Comparison of ENCODE assay signal across 14 mouse cellular contexts in genomic region chr10:62984495-62984894, GRCm38 (mm10). TPM values are rescaled to one million over a fixed set of nuclear protein-coding genes. Genes with fewer than 3 reads are reported as not detected.
DNase-seq lines count a peak whose midpoint lies in the region; ATAC-seq lines count a peak whose summit lies in the region.
"Had no signal": no experiment of that assay in that cellular context is flagged by ENCODE, and none has a peak within 500 bp of the region (broad histone marks: within the 10 kb centered on the region; RNA-seq: fewer than 3 reads in every experiment).

No protein-coding gene starts in this region.

- no peaks in the 10 kb centered on the region for H3K9me3 ChIP-seq in kidney, embryonic 16.5 days (ENCODE audit: low read length)
- no peaks in the 10 kb centered on the region for H3K9me3 ChIP-seq in hindbrain, embryonic 14.5 days (ENCODE audit: control insufficient read depth, low read length)
- H3K9me3 ChIP-seq: hindbrain, embryonic 15.5 days; limb, embryonic 13.5 days had no signal

- no peak for ATAC-seq in kidney, embryonic 16.5 days (ENCODE audit: low FRiP score, low TSS enrichment)
- peak; percentile 13 for ATAC-seq in activated CD4-positive, CD25-positive, alpha-beta regulatory T cell, adult 4 months
- ATAC-seq in hindbrain, embryonic 14.5 days (ENCODE audit: low FRiP score), result no peak

- no peak overlapping the region for H3K27ac ChIP-seq in kidney, embryonic 16.5 days (ENCODE audit: low read length)
- H3K27ac ChIP-seq in hindbrain, embryonic 14.5 days, result no peak overlapping the region
- H3K27ac ChIP-seq: hindbrain, embryonic 15.5 days; layer of hippocampus, adult 2 months; limb, embryonic 13.5 days had no signal

- H3K4me3 ChIP-seq in kidney, embryonic 16.5 days (ENCODE audit: low read length), result no peak overlapping the region
- no peak overlapping the region for H3K4me3 ChIP-seq in hindbrain, embryonic 14.5 days (replicated peaks; ENCODE audit: low read length)
- H3K4me3 ChIP-seq: hindbrain, embryonic 15.5 days; layer of hippocampus, adult 2 months; limb, embryonic 13.5 days had no signal

- H3K4me2 ChIP-seq in kidney, embryonic 16.5 days (replicated peaks; ENCODE audit: low read depth, low read length), result no peak overlapping the region
- no peak overlapping the region for H3K4me2 ChIP-seq in hindbrain, embryonic 14.5 days (replicated peaks)
- H3K4me2 ChIP-seq: hindbrain, embryonic 15.5 days; limb, embryonic 13.5 days had no signal

- DNase-seq in cerebellum, adult 11-12 months, result peak; percentile 40
- no peak for DNase-seq in cerebellum, adult 9-10 months
- peak; percentile 11 for DNase-seq in kidney, adult 18-20 months
- peak; percentile 26 for DNase-seq in kidney, postnatal 10 days
- no peak for DNase-seq in hindbrain, embryonic 14.5 days (ENCODE audit: low spot score)
- no peak for DNase-seq in adrenal gland, postnatal 25 days
- DNase-seq: adrenal gland, adult 2 months; lung, adult 18-20 months had no signal

- peaks cover 29% of the 10 kb centered on the region for H3K36me3 ChIP-seq in kidney, embryonic 16.5 days (ENCODE audit: insufficient read depth, low read length)
- peaks cover 58% of the 10 kb centered on the region for H3K36me3 ChIP-seq in hindbrain, embryonic 14.5 days (replicated peaks; ENCODE audit: control insufficient read depth, insufficient read depth)

- peaks cover 8% of the 10 kb centered on the region; the same call in 1 of the 2 replicates for H3K4me1 ChIP-seq in kidney, embryonic 16.5 days (ENCODE audit: insufficient read depth, low read length)
- peaks cover 11% of the 10 kb centered on the region; the same call in 1 of the 2 replicates for H3K4me1 ChIP-seq in hindbrain, embryonic 14.5 days (replicated peaks; ENCODE audit: control insufficient read depth, insufficient read depth, low read length)

- no peak overlapping the region for H3K9ac ChIP-seq in kidney, embryonic 16.5 days (replicated peaks; ENCODE audit: low read length)
- no peak overlapping the region for H3K9ac ChIP-seq in hindbrain, embryonic 14.5 days
- H3K9ac ChIP-seq: hindbrain, embryonic 15.5 days; limb, embryonic 13.5 days had no signal

- H3K27me3 ChIP-seq in kidney, embryonic 16.5 days (ENCODE audit: insufficient read depth, low read length), result no peaks in the 10 kb centered on the region
- no peaks in the 10 kb centered on the region for H3K27me3 ChIP-seq in hindbrain, embryonic 14.5 days (ENCODE audit: control insufficient read depth, insufficient read depth, low read length)
- H3K27me3 ChIP-seq: hindbrain, embryonic 15.5 days; limb, embryonic 13.5 days had no signal

- 95% methylated on average over 6 of the region's 6 CpGs for whole genome bisulfite sequencing in kidney, embryonic 16.5 days
- 94% methylated on average over 6 of the region's 6 CpGs for WGBS in hindbrain, embryonic 14.5 days

RNA-seq across cellular contexts. Expression of gene Rufy2, which starts 4.5 kb away (rescaled TPM):
- 22.7 and 23.0 TPM in 2 replicates for polyA plus RNA-seq in kidney, embryonic 16.5 days (2015; fragmentation: Nextera tagmentation; extraction: Ambion mirVana)
- 10 to 100 TPM; 35.9 to 36.7 TPM for polyA plus RNA-seq in activated CD4-positive, CD25-positive, alpha-beta regulatory T cell, adult 4 months (2017; shearing (Covaris generic))
- 58.5 and 59.6 TPM in 2 replicates for polyA plus RNA-seq in hindbrain, embryonic 14.5 days (2014; fragmentation: Nextera tagmentation; extraction: Ambion mirVana)
- total RNA-seq in adrenal gland, postnatal 25 days (2021), result 12.1 and 17.4 TPM in 2 replicates

RNA-seq across cellular contexts. Expression of gene Dna2, which starts 37.7 kb away (rescaled TPM):
- 16.6 and 19.7 TPM in 2 replicates for polyA plus RNA-seq in kidney, embryonic 16.5 days (2015; fragmentation: Nextera tagmentation; extraction: Ambion mirVana)
- polyA plus RNA-seq in activated CD4-positive, CD25-positive, alpha-beta regulatory T cell, adult 4 months (2017; shearing (Covaris generic)), result 1 to 10 TPM; 4.6 to 5.2 TPM
- 3.1 and 4.6 TPM in 2 replicates for polyA plus RNA-seq in hindbrain, embryonic 14.5 days (2014; fragmentation: Nextera tagmentation; extraction: Ambion mirVana)
- 2.1 and 2.2 TPM in 2 replicates for total RNA-seq in adrenal gland, postnatal 25 days (2021)

RNA-seq across cellular contexts. Expression of gene Hnrnph3, which starts 39.5 kb away (rescaled TPM):
- polyA plus RNA-seq in kidney, embryonic 16.5 days (2015; fragmentation: Nextera tagmentation; extraction: Ambion mirVana), result 116 and 138 TPM in 2 replicates
- polyA plus RNA-seq in activated CD4-positive, CD25-positive, alpha-beta regulatory T cell, adult 4 months (2017; shearing (Covaris generic)), result 10 to 100 TPM; 66.3 to 75.6 TPM
- polyA plus RNA-seq in hindbrain, embryonic 14.5 days (2014; fragmentation: Nextera tagmentation; extraction: Ambion mirVana), result 75.0 and 76.8 TPM in 2 replicates
- 55.2 and 55.8 TPM in 2 replicates for total RNA-seq in adrenal gland, postnatal 25 days (2021)

RNA-seq across cellular contexts. Expression of gene Pbld2, which starts 39.6 kb away (rescaled TPM):
- polyA plus RNA-seq in kidney, embryonic 16.5 days (2015; fragmentation: Nextera tagmentation; extraction: Ambion mirVana), result 5.0 and 6.1 TPM in 2 replicates
- polyA plus RNA-seq in activated CD4-positive, CD25-positive, alpha-beta regulatory T cell, adult 4 months (2017; shearing (Covaris generic)), result under 1 TPM in 1 of 2 experiments, not detected in 1; 0.44 TPM
- polyA plus RNA-seq in hindbrain, embryonic 14.5 days (2014; fragmentation: Nextera tagmentation; extraction: Ambion mirVana), result 0.46 and 0.59 TPM in 2 replicates
- total RNA-seq in adrenal gland, postnatal 25 days (2021), result 3.4 and 4.3 TPM in 2 replicates
- total RNA-seq: megakaryocyte, adult 5-6 weeks had no signal

Comparison
In these comparisons a context has a peak if more than half of its experiments do, and no peak if none do; other contexts are left out.
1. DNase-seq: peak in cerebellum, adult 11-12 months (single experiment), kidney, adult 18-20 months (single experiment) and kidney, postnatal 10 days (single experiment); none in cerebellum, adult 9-10 months (single experiment), hindbrain, embryonic 14.5 days (single experiment) and adrenal gland, postnatal 25 days (single experiment).